Mouse (Mus musculus): ENCODE measurements at regions not wholly inside any gene's neighbourhood (a gene's known extent, or its start where the extent isn't known, plus 50 kb on each side); places are given as distances from the start of the nearest gene placed in this dataset.

DNA sequence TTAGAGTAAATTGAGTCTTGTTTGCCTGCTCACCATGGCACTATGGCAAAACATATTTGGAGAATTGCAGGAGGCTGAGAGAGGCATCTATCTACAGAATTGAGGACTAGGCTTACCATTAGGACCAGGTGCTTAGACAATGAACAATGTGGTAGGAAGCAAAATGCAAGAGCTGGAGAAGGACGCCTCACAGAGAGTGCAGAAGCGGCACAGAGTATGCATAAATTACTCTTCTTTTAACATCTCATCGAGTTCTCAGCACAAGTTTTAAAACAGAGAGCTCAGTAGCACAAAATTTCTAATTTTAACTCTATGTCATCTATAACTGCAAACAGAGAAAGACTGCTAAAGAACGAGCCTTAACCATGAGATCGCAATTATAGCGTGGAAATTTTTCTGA, 231.1 kb downstream of the Med10 start:
- no peak for TF ChIP-seq POLR2A (IDR thresholded peaks at IDR 0.05; ENCODE audit: control insufficient read depth, extremely low read depth, insufficient read depth, low read length, poor library complexity)
- no peak for TF ChIP-seq CTCF (IDR thresholded peaks at IDR 0.05; ENCODE audit: borderline replicate concordance, control insufficient read depth, extremely low read depth, insufficient read depth, low read length, poor library complexity)
